Mouse (Mus musculus): ENCODE data around the gene Pde3a. TPM values are rescaled to one million over a fixed set of nuclear protein-coding genes. Genes with fewer than 3 reads are reported as not detected.
A peak's percentile ranks its signal among the peaks of the same experiment; 100 is the strongest.

Pde3a gene
- total and polyA plus RNA-seq, 2 experiments from 2014 or later, result 2.0 to 12.1 TPM

GRCm38 (mm10) chr6:141309872-141310271 lies 60.8 kb downstream of the Pde3a start:
- Histone ChIP-seq H3K36me3 (ENCODE audit: insufficient read depth, low read length) (no peaks in the 10 kb centered on the region), H3K27me3 (ENCODE audit: insufficient read depth, low read length) (no peaks in the 10 kb centered on the region), H3K4me3 (ENCODE audit: low read depth, low read length) (no peak overlapping the region), H3K4me1 (ENCODE audit: insufficient read depth, low read length) (0 out of 2 replicates have a peak, but pooled peaks cover 3% of the 10 kb centered on the region), H3K9me3 (ENCODE audit: low read length) (no peaks in the 10 kb centered on the region), H3K9ac (replicated peaks; ENCODE audit: low read length, poor library complexity, severe bottlenecking) (no peak overlapping the region), H3K4me2 (ENCODE audit: low read depth, low read length, poor library complexity, severe bottlenecking) (no peak overlapping the region), H3K27ac (ENCODE audit: low read depth, low read length) (no peak overlapping the region)
- DNase-seq (ENCODE audit: low spot score), result peak; percentile 20
- ATAC-seq (ENCODE audit: low FRiP score), result no peak
- peak; percentile 48 for TF ChIP-seq CTCF (IDR thresholded peaks at IDR 0.05)
- WGBS, result 34% methylated on average over 3 of the region's 3 CpGs

GRCm38 (mm10) chr6:141310351-141310750 lies 61.3 kb downstream of the Pde3a start:
- WGBS, result 67% methylated on average over 6 of the region's 6 CpGs
- no peak overlapping the region for H3K27ac ChIP-seq (ENCODE audit: low read depth, low read length)
- no peaks in the 10 kb centered on the region for H3K36me3 ChIP-seq (ENCODE audit: insufficient read depth, low read length)
- H3K27me3 ChIP-seq (ENCODE audit: insufficient read depth, low read length), result no peaks in the 10 kb centered on the region
- H3K4me1 ChIP-seq (ENCODE audit: insufficient read depth, low read length), result 0 out of 2 replicates have a peak, but pooled peaks cover under 1% of the 10 kb centered on the region
- H3K4me2 ChIP-seq (ENCODE audit: low read depth, low read length, poor library complexity, severe bottlenecking), result no peak overlapping the region
- no peaks in the 10 kb centered on the region for H3K9me3 ChIP-seq (ENCODE audit: low read length)
- DNase-seq (ENCODE audit: low spot score) (no peak), ATAC-seq (ENCODE audit: low FRiP score) (no peak)
- no peak overlapping the region for H3K9ac ChIP-seq (replicated peaks; ENCODE audit: low read length, poor library complexity, severe bottlenecking)
- H3K4me3 ChIP-seq (ENCODE audit: low read depth, low read length), result no peak overlapping the region
- no peak for TF ChIP-seq CTCF (IDR thresholded peaks at IDR 0.05)

- no peak overlapping the region for H3K4me3 ChIP-seq (ENCODE audit: low read depth, low read length)
- 97% methylated on average over 6 of the region's 6 CpGs for WGBS
- H3K36me3 ChIP-seq (ENCODE audit: insufficient read depth, low read length), result no peaks in the 10 kb centered on the region
- no peak overlapping the region for H3K27ac ChIP-seq (ENCODE audit: low read depth, low read length)
- no peak for TF ChIP-seq CTCF (IDR thresholded peaks at IDR 0.05)
- H3K27me3 ChIP-seq (ENCODE audit: insufficient read depth, low read length), result no peaks in the 10 kb centered on the region
- H3K4me2 ChIP-seq (ENCODE audit: low read depth, low read length, poor library complexity, severe bottlenecking), result no peak overlapping the region
- no peak overlapping the region for H3K9ac ChIP-seq (replicated peaks; ENCODE audit: low read length, poor library complexity, severe bottlenecking)
- no peaks in the 10 kb centered on the region for H3K4me1 ChIP-seq (ENCODE audit: insufficient read depth, low read length)
- ATAC-seq (ENCODE audit: low FRiP score) (no peak), DNase-seq (ENCODE audit: low spot score) (no peak)
- no peaks in the 10 kb centered on the region for H3K9me3 ChIP-seq (ENCODE audit: low read length)
Measured at GRCm38 (mm10) chr6:141311615-141312014, 62.5 kb downstream of the Pde3a start.

- H3K36me3 ChIP-seq (ENCODE audit: insufficient read depth, low read length), result no peaks in the 10 kb centered on the region
- no peaks in the 10 kb centered on the region for H3K4me1 ChIP-seq (ENCODE audit: insufficient read depth, low read length)
- H3K9ac ChIP-seq (replicated peaks; ENCODE audit: low read length, poor library complexity, severe bottlenecking), result no peak overlapping the region
- ATAC-seq (ENCODE audit: low FRiP score) (no peak), DNase-seq (ENCODE audit: low spot score) (no peak)
- H3K4me2 ChIP-seq (ENCODE audit: low read depth, low read length, poor library complexity, severe bottlenecking), result no peak overlapping the region
- TF ChIP-seq CTCF (IDR thresholded peaks at IDR 0.05), result peak; percentile 17; the same call in 1 of the 2 replicates
- 91% methylated on average over 4 of the region's 4 CpGs for WGBS
- no peak overlapping the region for H3K4me3 ChIP-seq (ENCODE audit: low read depth, low read length)
- H3K27ac ChIP-seq (ENCODE audit: low read depth, low read length), result no peak overlapping the region
- no peaks in the 10 kb centered on the region for H3K9me3 ChIP-seq (ENCODE audit: low read length)
- H3K27me3 ChIP-seq (ENCODE audit: insufficient read depth, low read length), result no peaks in the 10 kb centered on the region
Measured at GRCm38 (mm10) chr6:141313112-141313511, 64.0 kb downstream of the Pde3a start.

GRCm38 (mm10) chr6:141318440-141318839 lies 69.4 kb downstream of the Pde3a start:
- ATAC-seq (ENCODE audit: low FRiP score) (no peak), DNase-seq (ENCODE audit: low spot score) (no peak)
- no peaks in the 10 kb centered on the region for H3K36me3 ChIP-seq (ENCODE audit: insufficient read depth, low read length)
- H3K27me3 ChIP-seq (ENCODE audit: insufficient read depth, low read length), result no peaks in the 10 kb centered on the region
- H3K4me3 ChIP-seq (ENCODE audit: low read depth, low read length), result no peak overlapping the region
- H3K27ac ChIP-seq (ENCODE audit: low read depth, low read length), result no peak overlapping the region
- no peak for TF ChIP-seq CTCF (IDR thresholded peaks at IDR 0.05)
- no peaks in the 10 kb centered on the region for H3K9me3 ChIP-seq (ENCODE audit: low read length)
- no peaks in the 10 kb centered on the region for H3K4me1 ChIP-seq (ENCODE audit: insufficient read depth, low read length)
- WGBS, result 83% methylated on average over 3 of the region's 3 CpGs
- H3K9ac ChIP-seq (replicated peaks; ENCODE audit: low read length, poor library complexity, severe bottlenecking), result no peak overlapping the region
- no peak overlapping the region for H3K4me2 ChIP-seq (ENCODE audit: low read depth, low read length, poor library complexity, severe bottlenecking)

GRCm38 (mm10) chr6:141321253-141321652 lies 72.2 kb downstream of the Pde3a start:
- no peak for ATAC-seq (ENCODE audit: low FRiP score)
- 79% methylated on average over 3 of the region's 3 CpGs for WGBS

More at GRCm38 (mm10) chr6:141321253-141321652, 72.2 kb downstream of the Pde3a start:
- H3K27ac ChIP-seq (ENCODE audit: low read depth, low read length), result no peak overlapping the region
- H3K27me3 ChIP-seq (ENCODE audit: insufficient read depth, low read length), result no peaks in the 10 kb centered on the region
- DNase-seq (ENCODE audit: low spot score), result no peak
- no peak overlapping the region for H3K9ac ChIP-seq (replicated peaks; ENCODE audit: low read length, poor library complexity, severe bottlenecking)
- no peaks in the 10 kb centered on the region for H3K9me3 ChIP-seq (ENCODE audit: low read length)
- no peak overlapping the region for H3K4me3 ChIP-seq (ENCODE audit: low read depth, low read length)
- no peak for TF ChIP-seq CTCF (IDR thresholded peaks at IDR 0.05)
- no peaks in the 10 kb centered on the region for H3K36me3 ChIP-seq (ENCODE audit: insufficient read depth, low read length)
- H3K4me2 ChIP-seq (ENCODE audit: low read depth, low read length, poor library complexity, severe bottlenecking), result no peak overlapping the region
- H3K4me1 ChIP-seq (ENCODE audit: insufficient read depth, low read length), result no peaks in the 10 kb centered on the region

Measured in midbrain, postnatal 0 days (tissue).